Mouse (Mus musculus) myocyte (in vitro differentiated cells): ENCODE data around the gene Ddx54. TPM values are rescaled to one million over a fixed set of nuclear protein-coding genes. Genes with fewer than 3 reads are reported as not detected.

Experiments
- H3K27me3 ChIP-seq: one replicate; pipeline ENCODE4 v1.6.1; 2011; ENCODE audit not compliant: control insufficient read depth, insufficient read depth, insufficient read length
- H3K36me3 ChIP-seq: one replicate; pipeline ENCODE4 v1.6.1; 2011; ENCODE audit not compliant: control insufficient read depth, insufficient read depth
- H3K4me2 ChIP-seq: one replicate; pipeline ENCODE4 v1.6.1; 2011; ENCODE audit warnings: low read depth, control low read depth
- H3K4me3 ChIP-seq: one replicate; pipeline ENCODE4 v1.5.1; 2011; ENCODE audit warnings: mild to moderate bottlenecking, control low read depth, moderate library complexity
- H3K79me2 ChIP-seq: one replicate; pipeline ENCODE4 v1.6.1; 2011; ENCODE audit not compliant: control insufficient read depth, insufficient read depth
- H3ac ChIP-seq: one replicate; pipeline ENCODE4 v1.6.1; 2011; ENCODE audit not compliant: control insufficient read depth, insufficient read length
- CEBPB ChIP-seq: IDR thresholded peaks from 2 replicates; pipeline ENCODE4 v1.6.1; 2011; ENCODE audit warnings: mild to moderate bottlenecking, moderate library complexity; ENCODE audit not compliant: poor library complexity, insufficient read depth, severe bottlenecking
- E2F4 ChIP-seq: IDR thresholded peaks from one replicate; pipeline ENCODE4 v1.6.1; 2011; ENCODE audit warnings: mild to moderate bottlenecking, control low read depth, moderate library complexity; ENCODE audit not compliant: insufficient read depth
- MAX ChIP-seq: IDR thresholded peaks from one replicate; pipeline ENCODE4 v1.6.1; 2011; ENCODE audit warnings: low read depth, mild to moderate bottlenecking, control low read depth
- MYOD1 ChIP-seq, 3 experiments: IDR thresholded peaks; one replicate each; pipeline ENCODE4 v1.6.1; 2011; ENCODE audit warnings: control low read depth in 2 of 3, low read depth in 2 of 3, mild to moderate bottlenecking in 2 of 3, moderate library complexity in 1 of 3; ENCODE audit not compliant: insufficient read length in 2 of 3, control insufficient read depth in 1 of 3
- MYOG ChIP-seq, 3 experiments: IDR thresholded peaks; one replicate each; pipeline ENCODE4 v1.6.1; 2011; ENCODE audit warnings: control low read depth in 2 of 3, low read depth in 2 of 3, mild to moderate bottlenecking in 2 of 3; ENCODE audit not compliant: insufficient read length in 2 of 3, control insufficient read depth in 1 of 3, insufficient read depth in 1 of 3
- POLR2A ChIP-seq: IDR thresholded peaks from one replicate; pipeline ENCODE4 v1.6.1; 2011; ENCODE audit warnings: low read depth, mild to moderate bottlenecking, control low read depth, moderate library complexity; ENCODE audit not compliant: insufficient read length
- POLR2AphosphoS2 ChIP-seq: IDR thresholded peaks from one replicate; pipeline ENCODE4 v1.6.1; 2011; ENCODE audit warnings: low read depth, control low read depth; ENCODE audit not compliant: insufficient read length
- REST ChIP-seq: IDR thresholded peaks from one replicate; pipeline ENCODE4 v1.6.1; 2011; ENCODE audit warnings: mild to moderate bottlenecking, control low read depth, moderate library complexity; ENCODE audit not compliant: insufficient read depth, insufficient read length
- SRF ChIP-seq: IDR thresholded peaks from one replicate; pipeline ENCODE4 v1.6.1; 2011; ENCODE audit warnings: low read depth; ENCODE audit not compliant: control insufficient read depth, insufficient read length
- TCF12 ChIP-seq: IDR thresholded peaks from one replicate; pipeline ENCODE4 v1.6.1; 2011; ENCODE audit warnings: mild to moderate bottlenecking, control low read depth; ENCODE audit not compliant: poor library complexity, insufficient read depth, severe bottlenecking
- TCF3 ChIP-seq: IDR thresholded peaks from one replicate; pipeline ENCODE4 v1.6.1; 2011; ENCODE audit warnings: low read depth, control low read depth; ENCODE audit not compliant: insufficient read length
- USF1 ChIP-seq: IDR thresholded peaks from one replicate; pipeline ENCODE4 v1.6.1; 2011; ENCODE audit warnings: low read depth, mild to moderate bottlenecking, control low read depth, moderate library complexity
- polyA plus RNA-seq: library from polyadenylated mRNA; unstranded; fragments of >200 nt; fragmentation: generic; extraction: Trizol; gene quantifications from one replicate; pipeline ENCODE4 v1.2.1, GENCODE M21; 2012; ENCODE audit warnings: missing spikeins

The Ddx54 gene
- polyA plus RNA-seq, 1 experiment, result 56.3 TPM

- Histone ChIP-seq H3ac (no peak overlapping the region), H3K27me3 (no peaks in the 10 kb centered on the region), H3K36me3 (no peaks in the 10 kb centered on the region), H3K4me2 (no peak overlapping the region), H3K79me2 (peaks cover 10% of the 10 kb centered on the region), H3K4me3 (no peak overlapping the region)
- no peak for TF ChIP-seq CEBPB
Observed at GRCm38 (mm10) chr5:120592141-120592540, 20.4 kb upstream of the Ddx54 start.

- H3K27me3 ChIP-seq, result no peaks in the 10 kb centered on the region
- H3ac ChIP-seq, result no peak overlapping the region
- no peak for TF ChIP-seq MAX
- TF ChIP-seq E2F4, result no peak
- no peak for TF ChIP-seq SRF
- TF ChIP-seq MYOD1 (IDR thresholded peaks at IDR 0.05; ENCODE audit: control insufficient read depth in 1 of 3, insufficient read length in 2 of 3, low read depth in 2 of 3), result no peak
- TF ChIP-seq USF1, result no peak
- no peak for TF ChIP-seq TCF3
- TF ChIP-seq POLR2AphosphoS2, result no peak
- no peaks in the 10 kb centered on the region for H3K79me2 ChIP-seq
- no peak overlapping the region for H3K4me3 ChIP-seq
- no peak overlapping the region for H3K4me2 ChIP-seq
- H3K36me3 ChIP-seq, result no peaks in the 10 kb centered on the region
Observed at GRCm38 (mm10) chr5:120594485-120594884, 18.1 kb upstream of the Ddx54 start.

GRCm38 (mm10) chr5:120599625-120600024 is 12.9 kb upstream of the Ddx54 start:
- TF ChIP-seq MAX, result no peak
- no peak for TF ChIP-seq TCF12
- TF ChIP-seq POLR2AphosphoS2, result no peak
- no peak for TF ChIP-seq POLR2A
- no peak for TF ChIP-seq TCF3
- TF ChIP-seq REST, result no peak
- TF ChIP-seq USF1, result no peak
- no peak for TF ChIP-seq SRF
- TF ChIP-seq MYOG (IDR thresholded peaks at IDR 0.05; ENCODE audit: control insufficient read depth in 1 of 3, insufficient read depth in 1 of 3, insufficient read length in 2 of 3, low read depth in 2 of 3), result no peak
- no peak for TF ChIP-seq E2F4
- TF ChIP-seq MYOD1 (IDR thresholded peaks at IDR 0.05; ENCODE audit: control insufficient read depth in 1 of 3, insufficient read length in 2 of 3, low read depth in 2 of 3), result no peak
- TF ChIP-seq CEBPB, result no peak
- H3K27me3 ChIP-seq, result no peaks in the 10 kb centered on the region
- no peak overlapping the region for H3K4me2 ChIP-seq
- H3K4me3 ChIP-seq, result no peak overlapping the region
- no peak overlapping the region for H3ac ChIP-seq
- H3K79me2 ChIP-seq, result no peaks in the 10 kb centered on the region
- H3K36me3 ChIP-seq, result no peaks in the 10 kb centered on the region

GRCm38 (mm10) chr5:120600946-120601668 is 11.4 kb upstream of the Ddx54 start:
- Histone ChIP-seq H3K36me3 (no peaks in the 10 kb centered on the region), H3K79me2 (no peaks in the 10 kb centered on the region), H3K4me3 (no peak overlapping the region), H3ac (no peak overlapping the region), H3K27me3 (no peaks in the 10 kb centered on the region), H3K4me2 (no peak overlapping the region)
- TF ChIP-seq MYOG (IDR thresholded peaks at IDR 0.05; ENCODE audit: control insufficient read depth in 1 of 3, insufficient read depth in 1 of 3, insufficient read length in 2 of 3, low read depth in 2 of 3) (peak in 1 of 3 experiments; percentile 52), MYOD1 (IDR thresholded peaks at IDR 0.05; ENCODE audit: control insufficient read depth in 1 of 3, insufficient read length in 2 of 3, low read depth in 2 of 3) (peak in 1 of 3 experiments; percentile 49), TCF12 (no peak)

GRCm38 (mm10) chr5:120602210-120602609 is 10.3 kb upstream of the Ddx54 start:
- no peak for TF ChIP-seq MAX
- no peak for TF ChIP-seq SRF
- no peak for TF ChIP-seq E2F4
- H3K4me3 ChIP-seq, result no peak overlapping the region
- H3K4me2 ChIP-seq, result no peak overlapping the region
- H3K27me3 ChIP-seq, result no peaks in the 10 kb centered on the region
- H3ac ChIP-seq, result no peak overlapping the region
- no peaks in the 10 kb centered on the region for H3K36me3 ChIP-seq
- no peaks in the 10 kb centered on the region for H3K79me2 ChIP-seq

- no peak overlapping the region for H3K4me3 ChIP-seq
- H3K36me3 ChIP-seq, result no peaks in the 10 kb centered on the region
- no peak overlapping the region for H3ac ChIP-seq
- H3K27me3 ChIP-seq, result no peaks in the 10 kb centered on the region
- no peak overlapping the region for H3K4me2 ChIP-seq
- H3K79me2 ChIP-seq, result no peaks in the 10 kb centered on the region
- TF ChIP-seq CEBPB, result no peak
- no peak for TF ChIP-seq MYOD1 (IDR thresholded peaks at IDR 0.05; ENCODE audit: control insufficient read depth in 1 of 3, insufficient read length in 2 of 3, low read depth in 2 of 3)
- TF ChIP-seq POLR2AphosphoS2, result no peak
- no peak for TF ChIP-seq POLR2A
- no peak for TF ChIP-seq E2F4
- no peak for TF ChIP-seq SRF
- TF ChIP-seq MAX, result no peak
- no peak for TF ChIP-seq TCF3
- TF ChIP-seq TCF12, result no peak
- TF ChIP-seq REST, result no peak
- no peak for TF ChIP-seq USF1
- TF ChIP-seq MYOG (IDR thresholded peaks at IDR 0.05; ENCODE audit: control insufficient read depth in 1 of 3, insufficient read depth in 1 of 3, insufficient read length in 2 of 3, low read depth in 2 of 3), result no peak
Observed at GRCm38 (mm10) chr5:120603515-120603914, 9.0 kb upstream of the Ddx54 start.
